Mouse (Mus musculus) lung, adult 2 months (tissue): Measurements from ENCODE around the gene Gpr37l1. TPM values are rescaled to one million over a fixed set of nuclear protein-coding genes. Genes with fewer than 3 reads are reported as not detected.

Experiments
- DNase-seq: peaks from one replicate; pipeline ENCODE4 v3.0.0; 2022
- H3K4me1 ChIP-seq: fragments of 200-500 bp; 2 replicates; pipeline ENCODE4 v1.6.1; 2011; ENCODE audit warnings: low read length; ENCODE audit not compliant: control insufficient read depth, insufficient read depth
- H3K4me3 ChIP-seq: fragments of 200-500 bp; replicated peaks from 2 replicates; pipeline ENCODE3; 2011; ENCODE audit warnings: low read depth, mild to moderate bottlenecking, control low read depth, low read length; ENCODE audit errors: extremely low read depth
- CTCF ChIP-seq: fragments of 200-500 bp; IDR thresholded peaks from 2 replicates; pipeline ENCODE4 v1.5.1; 2011; ENCODE audit warnings: mild to moderate bottlenecking, low read length, control low read depth; ENCODE audit not compliant: insufficient read depth
- POLR2A ChIP-seq: fragments of 200-500 bp; IDR thresholded peaks from 2 replicates; pipeline ENCODE4 v1.6.1; 2011; ENCODE audit warnings: low read depth, mild to moderate bottlenecking, control low read depth, low read length, borderline replicate concordance; ENCODE audit errors: extremely low read depth
- WGBS: fragments of 180-500 bp; shearing (Covaris S2); methylation state at CpG from one replicate; pipeline ENCODE4 v1.1.7; 2018; 5-methylcytosine and 5-hydroxymethylcytosine counted together
- polyA plus RNA-seq: library from polyadenylated mRNA; depleted of rRNA; stranded (reverse); fragments of >200 nt; gene quantifications from 2 replicates; pipeline ENCODE4 v1.2.3, GENCODE M21; 2012; rRNA removed

The Gpr37l1 gene
- polyA plus RNA-seq, result 0.95 and 2.0 TPM in 2 replicates

- TF ChIP-seq POLR2A (no peak), CTCF (peak; percentile 26; the same call in 1 of the 2 replicates)
- H3K4me3 ChIP-seq, result no peak within 1 kb of the TSS
- 0 out of 2 replicates have a peak, but pooled peaks cover 2% of the 10 kb centered on the region for H3K4me1 ChIP-seq
- DNase-seq, result no peak
- WGBS, result 54% methylated on average over 11 of the region's 11 CpGs
Measured at GRCm38 (mm10) chr1:135167435-135167834, at the start of gene Gpr37l1. Gene Gpr37l1, minus strand, starts transcription at chr1:135167681.

- no peak for DNase-seq
- Histone ChIP-seq H3K4me1 (no peaks in the 10 kb centered on the region), H3K4me3 (no peak overlapping the region)
- TF ChIP-seq POLR2A, result no peak
- TF ChIP-seq CTCF, result no peak
- 81% methylated on average over 9 of the region's 9 CpGs for WGBS
Measured at GRCm38 (mm10) chr1:135213772-135214640, 46.5 kb upstream of the Gpr37l1 start.

GRCm38 (mm10) chr1:135210421-135210820 is 42.9 kb upstream of the Gpr37l1 start:
- WGBS, result 20% methylated on average over 5 of the region's 5 CpGs
- TF ChIP-seq CTCF, result no peak
- TF ChIP-seq POLR2A, result no peak
- Histone ChIP-seq H3K4me1 (no peaks in the 10 kb centered on the region), H3K4me3 (no peak overlapping the region)
- no peak for DNase-seq

- WGBS, result 63% methylated on average over 9 of the region's 9 CpGs
Measured at GRCm38 (mm10) chr1:135208716-135209115, 41.2 kb upstream of the Gpr37l1 start.

GRCm38 (mm10) chr1:135206586-135207339 is 39.3 kb upstream of the Gpr37l1 start:
- no peak for TF ChIP-seq CTCF
- no peak for TF ChIP-seq POLR2A
- whole genome bisulfite sequencing, result 87% methylated on average over 14 of the region's 14 CpGs

More at GRCm38 (mm10) chr1:135208716-135209115, 41.2 kb upstream of the Gpr37l1 start:
- TF ChIP-seq POLR2A, result no peak
- no peak for TF ChIP-seq CTCF
- Histone ChIP-seq H3K4me3 (no peak overlapping the region), H3K4me1 (no peaks in the 10 kb centered on the region)
- DNase-seq, result no peak

GRCm38 (mm10) chr1:135205257-135205656 is 37.8 kb upstream of the Gpr37l1 start:
- Histone ChIP-seq H3K4me3 (no peak overlapping the region), H3K4me1 (no peaks in the 10 kb centered on the region)
- TF ChIP-seq POLR2A, result no peak
- no peak for TF ChIP-seq CTCF
- WGBS, result 77% methylated on average over 4 of the region's 4 CpGs
- DNase-seq, result no peak

More at GRCm38 (mm10) chr1:135206586-135207339, 39.3 kb upstream of the Gpr37l1 start:
- H3K4me1 ChIP-seq, result no peaks in the 10 kb centered on the region
- no peak overlapping the region for H3K4me3 ChIP-seq
- DNase-seq, result no peak

- DNase-seq, result no peak
- H3K4me1 ChIP-seq, result no peaks in the 10 kb centered on the region
- H3K4me3 ChIP-seq, result no peak overlapping the region
- no peak for TF ChIP-seq POLR2A
- no peak for TF ChIP-seq CTCF
- 48% methylated on average over 12 of the region's 12 CpGs for WGBS
Measured at GRCm38 (mm10) chr1:135204196-135205126, 37.0 kb upstream of the Gpr37l1 start.

GRCm38 (mm10) chr1:135200400-135200799 is 32.9 kb upstream of the Gpr37l1 start:
- Histone ChIP-seq H3K4me3 (no peak overlapping the region), H3K4me1 (no peaks in the 10 kb centered on the region)
- DNase-seq, result no peak
- TF ChIP-seq POLR2A, result no peak
- no peak for TF ChIP-seq CTCF
- 77% methylated on average over 4 of the region's 4 CpGs for WGBS
